Mouse (Mus musculus) stomach, postnatal 0 days (tissue): ENCODE results near the gene Rnf167. TPM values are rescaled to one million over a fixed set of nuclear protein-coding genes. Genes with fewer than 3 reads are reported as not detected.
A peak's percentile ranks its signal among the peaks of the same experiment; 100 is the strongest.

Experiments used
- ATAC-seq: fragments of 200-750 bp; cut with Nextera tagmentation; 2 replicates; pipeline ENCODE4 v1.8.0; 2017; ENCODE audit not compliant: low FRiP score, low TSS enrichment
- DNase-seq: peaks from one replicate; pipeline ENCODE4 v3.0.0-alpha.2; 2016; ENCODE audit warnings: low spot score
- H3K27ac ChIP-seq: fragments of 300-500 bp; sonication (generic); replicated peaks from 2 replicates; pipeline ENCODE4 v1.5.1; 2014; ENCODE audit warnings: mild to moderate bottlenecking, control low read depth
- H3K27me3 ChIP-seq: fragments of 300-500 bp; sonication (generic); 2 replicates; pipeline ENCODE4 v1.6.1; 2014; ENCODE audit warnings: low read length; ENCODE audit not compliant: control insufficient read depth, insufficient read depth
- H3K36me3 ChIP-seq: fragments of 300-500 bp; sonication (generic); 2 replicates; pipeline ENCODE4 v1.6.1; 2014; ENCODE audit warnings: low read length, mixed read lengths; ENCODE audit not compliant: control insufficient read depth, insufficient read depth
- H3K4me1 ChIP-seq: fragments of 300-500 bp; sonication (generic); replicated peaks from 2 replicates; pipeline ENCODE4 v1.6.1; 2014; ENCODE audit warnings: antibody characterized with exemption; ENCODE audit not compliant: control insufficient read depth, insufficient read depth
- H3K4me2 ChIP-seq: fragments of 300-500 bp; sonication (generic); replicated peaks from 2 replicates; pipeline ENCODE4 v1.6.1; 2014; ENCODE audit warnings: low read depth, mild to moderate bottlenecking, control low read depth, moderate library complexity
- H3K4me3 ChIP-seq: fragments of 300-500 bp; sonication (generic); 2 replicates; pipeline ENCODE4 v1.5.1; 2014; ENCODE audit warnings: low read depth, low read length, control low read depth
- H3K9ac ChIP-seq: fragments of 300-500 bp; sonication (generic); 2 replicates; pipeline ENCODE4 v1.6.1; 2014; ENCODE audit warnings: mild to moderate bottlenecking, low read length, control low read depth, mixed read lengths
- H3K9me3 ChIP-seq: fragments of 300-500 bp; sonication (generic); 2 replicates; pipeline ENCODE4 v1.6.1; 2016; ENCODE audit warnings: low read length; ENCODE audit not compliant: control insufficient read depth
- CTCF ChIP-seq: IDR thresholded peaks from 2 replicates; pipeline ENCODE4 v1.5.1; 2016; ENCODE audit warnings: antibody characterized with exemption, low read depth, mild to moderate bottlenecking, moderate library complexity
- EP300 ChIP-seq: optimal IDR thresholded peaks from 2 replicates; pipeline ENCODE3; 2016; ENCODE audit warnings: antibody characterized with exemption
- WGBS: fragments of 180-500 bp; shearing (Covaris S2); extraction: QIAGEN DNeasy Blood & Tissue Kit; methylation state at CpG from one replicate; pipeline ENCODE4 v1.1.7; 2014; 5-methylcytosine and 5-hydroxymethylcytosine counted together
- polyA plus RNA-seq: library from polyadenylated mRNA; unstranded; fragments of >200 nt; fragmentation: Nextera tagmentation; extraction: Ambion mirVana; gene quantifications from 2 replicates; pipeline ENCODE4 v1.2.1, GENCODE M21; 2015

Gene Rnf167
- polyA plus RNA-seq, 1 experiment from 2014 or later: 62.8 TPM

DNA sequence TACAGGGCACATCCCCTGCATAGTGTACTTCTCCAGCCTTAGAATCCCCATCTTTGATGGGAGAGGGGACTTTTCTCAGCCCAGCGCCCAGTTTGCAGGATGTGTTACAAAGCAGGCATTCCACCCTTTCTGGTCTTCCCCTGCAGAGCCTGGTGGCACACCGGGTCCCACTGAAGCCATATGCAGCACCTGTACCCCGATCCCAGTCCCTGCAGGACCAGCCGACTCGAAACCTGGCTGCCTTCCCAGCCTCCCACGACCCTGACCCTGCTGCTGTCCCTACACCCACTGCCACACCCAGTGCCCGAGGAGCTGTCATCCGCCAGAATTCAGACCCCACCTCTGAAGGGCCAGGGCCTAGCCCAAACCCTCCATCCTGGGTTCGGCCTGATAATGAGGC lies 39.4 kb upstream of the Rnf167 start:
- no peaks in the 10 kb centered on the region for H3K4me1 ChIP-seq
- H3K9ac ChIP-seq: no peak overlapping the region
- H3K27me3 ChIP-seq: no peaks in the 10 kb centered on the region
- ATAC-seq (no peak), DNase-seq (no peak)
- peaks cover 34% of the 10 kb centered on the region for H3K36me3 ChIP-seq
- no peak overlapping the region for H3K27ac ChIP-seq
- no peaks in the 10 kb centered on the region for H3K9me3 ChIP-seq
- TF ChIP-seq CTCF (no peak), EP300 (no peak)
- no peak overlapping the region for H3K4me3 ChIP-seq
- 79% methylated on average over 9 of the region's 9 CpGs for WGBS
- no peak overlapping the region for H3K4me2 ChIP-seq

DNA sequence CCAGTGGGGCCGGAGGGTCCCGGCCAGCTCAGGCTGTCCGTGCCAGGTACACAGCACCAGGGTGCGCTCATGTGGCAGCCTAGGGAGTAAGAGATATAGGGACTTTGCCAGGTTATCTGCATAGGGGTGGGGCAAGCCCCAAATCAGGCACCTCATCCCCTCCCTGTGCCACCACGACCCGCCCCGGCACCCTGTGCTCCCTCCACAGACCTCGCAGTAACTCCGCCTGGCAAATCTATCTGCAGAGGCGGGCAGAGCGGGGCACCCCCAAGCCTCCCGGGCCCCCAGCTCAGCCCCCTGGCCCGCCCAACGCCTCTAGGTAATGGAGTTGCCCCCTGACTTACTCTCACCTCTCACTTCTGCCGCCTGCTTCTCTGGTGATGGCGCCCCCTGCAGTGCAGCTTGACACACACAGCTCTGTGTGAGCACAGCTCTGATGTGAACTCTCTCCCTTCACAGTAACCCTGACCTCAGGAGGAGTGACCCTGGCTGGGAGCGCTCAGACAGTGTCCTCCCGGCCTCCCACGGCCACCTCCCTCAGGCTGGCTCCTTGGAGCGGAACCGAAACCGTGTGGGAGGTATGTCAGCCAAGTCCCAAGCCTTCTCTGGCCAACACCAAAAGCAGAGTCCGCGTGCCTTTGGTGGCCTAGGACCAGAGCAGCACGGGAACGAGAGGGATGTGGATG lies 38.5 kb upstream of the Rnf167 start:
- ATAC-seq: no peak
- no peaks in the 10 kb centered on the region for H3K27me3 ChIP-seq
- TF ChIP-seq EP300 (no peak), CTCF (peak; percentile 64)
- H3K9me3 ChIP-seq: no peaks in the 10 kb centered on the region
- no peak overlapping the region for H3K9ac ChIP-seq
- no peak overlapping the region for H3K27ac ChIP-seq
- 90% methylated on average over 25 of the region's 26 CpGs for WGBS
- H3K4me2 ChIP-seq: no peak overlapping the region
- no peak overlapping the region for H3K4me3 ChIP-seq
- H3K4me1 ChIP-seq: no peaks in the 10 kb centered on the region
- peaks cover 32% of the 10 kb centered on the region for H3K36me3 ChIP-seq
- DNase-seq: peak; percentile 47

DNA sequence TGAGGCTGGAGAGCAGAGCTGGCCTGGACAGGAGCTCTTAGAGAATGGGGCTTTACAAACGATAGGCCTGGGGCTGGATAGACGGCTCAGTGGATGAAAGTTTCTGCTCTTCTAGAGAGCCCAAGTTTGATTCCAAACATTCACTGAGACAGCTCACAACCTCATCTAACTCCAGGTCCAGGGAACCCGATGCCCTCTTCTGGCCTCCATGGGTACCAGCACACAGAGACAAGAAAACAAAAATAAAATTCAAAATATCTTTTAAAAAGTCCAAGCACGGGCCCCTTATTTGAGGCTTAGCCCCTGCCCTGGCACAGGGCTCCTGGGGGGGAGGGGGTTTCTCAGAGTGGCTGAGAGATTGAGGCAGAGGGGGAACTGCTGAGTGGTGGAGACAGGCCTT lies 36.3 kb upstream of the Rnf167 start:
- Histone ChIP-seq H3K9me3 (no peaks in the 10 kb centered on the region), H3K36me3 (peaks cover 22% of the 10 kb centered on the region), H3K4me1 (no peaks in the 10 kb centered on the region), H3K27me3 (no peaks in the 10 kb centered on the region), H3K4me2 (no peak overlapping the region), H3K27ac (no peak overlapping the region), H3K4me3 (no peak overlapping the region), H3K9ac (no peak overlapping the region)
- ATAC-seq: no peak
- WGBS: 84% methylated on average over 4 of the region's 4 CpGs
- TF ChIP-seq CTCF (peak; percentile 53), EP300 (no peak)
- DNase-seq: no peak

DNA sequence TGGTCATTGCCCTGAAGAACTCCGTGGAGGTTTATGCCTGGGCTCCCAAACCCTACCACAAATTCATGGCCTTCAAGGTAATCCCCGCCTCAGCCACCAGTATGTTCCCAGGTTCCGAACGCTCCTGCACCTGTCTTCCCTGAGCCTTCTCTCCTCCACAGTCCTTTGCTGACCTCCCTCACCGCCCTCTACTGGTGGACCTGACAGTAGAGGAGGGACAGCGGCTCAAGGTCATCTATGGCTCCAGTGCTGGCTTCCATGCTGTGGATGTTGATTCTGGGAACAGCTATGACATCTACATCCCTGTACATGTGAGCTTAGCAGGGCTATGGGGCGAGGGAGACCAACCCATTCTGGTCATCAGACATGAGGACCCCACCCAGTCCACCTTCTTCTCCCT lies 34.5 kb upstream of the Rnf167 start:
- Histone ChIP-seq H3K4me3 (no peak overlapping the region), H3K36me3 (peaks cover 19% of the 10 kb centered on the region), H3K4me2 (no peak overlapping the region), H3K27me3 (no peaks in the 10 kb centered on the region), H3K4me1 (no peaks in the 10 kb centered on the region), H3K9ac (no peak overlapping the region), H3K27ac (no peak overlapping the region), H3K9me3 (no peaks in the 10 kb centered on the region)
- no peak for ATAC-seq
- no peak for DNase-seq
- TF ChIP-seq CTCF: peak; percentile 53
- no peak for TF ChIP-seq EP300
- WGBS: 73% methylated on average over 7 of the region's 7 CpGs

DNA sequence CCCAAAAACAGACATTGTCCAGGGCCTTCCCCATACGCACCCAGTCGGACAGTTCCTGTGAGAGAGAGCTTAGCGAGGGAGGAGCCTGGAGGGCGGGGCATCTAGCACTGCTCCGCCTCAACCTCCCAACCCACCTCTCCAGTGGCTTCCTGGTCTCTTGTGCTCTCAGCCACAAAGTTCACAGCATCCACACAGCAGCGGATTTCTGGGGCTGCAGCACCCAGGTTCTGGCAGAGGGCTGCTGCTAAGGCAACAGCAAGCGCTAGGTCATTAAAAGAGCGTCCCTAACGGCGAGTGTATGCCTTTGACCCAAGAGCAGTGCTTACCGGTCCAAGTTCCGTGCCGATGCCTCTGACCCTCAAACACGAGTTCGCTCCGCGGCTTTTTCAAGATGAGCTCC lies 32.0 kb upstream of the Rnf167 start:
- ATAC-seq (peak; percentile 87), DNase-seq (peak; percentile 81)
- H3K9ac ChIP-seq: peak overlapping the region; percentile 56
- under 1% methylated on average over 17 of the region's 17 CpGs for WGBS
- H3K9me3 ChIP-seq: no peaks in the 10 kb centered on the region
- peak overlapping the region; percentile 72 for H3K4me2 ChIP-seq
- H3K27me3 ChIP-seq: no peaks in the 10 kb centered on the region
- H3K4me1 ChIP-seq: no peaks in the 10 kb centered on the region
- H3K27ac ChIP-seq: peak overlapping the region; percentile 67
- no peak for TF ChIP-seq EP300
- TF ChIP-seq CTCF: peak; percentile 31; the same call in 1 of the 2 replicates
- peaks cover 3% of the 10 kb centered on the region for H3K36me3 ChIP-seq
- peak overlapping the region; percentile 41 for H3K4me3 ChIP-seq

DNA sequence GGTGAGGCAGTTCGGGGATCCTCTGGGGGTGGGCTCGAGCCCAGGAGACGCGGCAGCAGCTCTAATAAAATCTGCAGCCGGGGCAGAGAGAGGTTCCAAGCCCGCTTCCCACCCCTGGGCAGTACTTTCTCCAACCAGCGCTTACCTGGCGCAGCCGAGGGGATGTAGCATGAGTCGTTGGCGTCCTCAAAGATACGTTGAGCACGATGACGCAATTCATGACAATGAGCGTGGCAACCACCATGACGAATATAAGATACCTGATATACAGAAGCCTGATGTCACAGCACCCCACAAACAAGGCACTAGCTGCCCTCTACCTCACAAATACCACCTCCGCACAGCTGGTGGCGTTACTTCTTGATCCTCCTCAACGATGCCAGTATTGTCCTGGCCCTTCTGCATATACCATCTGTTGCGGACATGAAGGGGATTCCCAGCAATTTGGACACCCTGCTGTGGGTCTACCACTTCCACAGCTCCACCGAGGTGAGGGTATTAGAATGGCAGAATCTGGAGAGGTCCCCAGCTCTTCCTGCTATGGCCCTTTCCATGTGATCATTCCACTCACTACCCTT lies 31.4 kb upstream of the Rnf167 start, which contains the start of gene 4930544D05Rik:
Gene 4930544D05Rik (plus strand): TSS at position 333 of the 578 bp plus-strand sequence.
- Histone ChIP-seq H3K4me1 (no peaks in the 10 kb centered on the region), H3K9me3 (no peaks in the 10 kb centered on the region), H3K4me3 (peak within 1 kb of the TSS; percentile 41), H3K4me2 (peak within 1 kb of the TSS; percentile 72), H3K36me3 (peaks cover 3% of the 10 kb centered on the region; the same call in 1 of the 2 replicates), H3K27ac (peak within 1 kb of the TSS; percentile 67), H3K9ac (peak within 1 kb of the TSS; percentile 56), H3K27me3 (no peaks in the 10 kb centered on the region)
- TF ChIP-seq EP300 (no peak), CTCF (no peak)
- no peak for DNase-seq
- no peak for ATAC-seq
- 18% methylated on average over 21 of the region's 21 CpGs for WGBS
